Mouse (Mus musculus) kidney, postnatal 0 days (tissue): ENCODE measurements at regions not wholly inside any gene's neighbourhood (a gene's known extent, or its start where the extent isn't known, plus 50 kb on each side); places are given as distances from the start of the nearest gene placed in this dataset.
"Not testable (repeated sequence)": the region's sequence is repeated elsewhere in the genome, so short reads cannot be mapped to it uniquely, and the experiment has no call there.

Experiments used
- ATAC-seq: fragments of 200-750 bp; cut with Nextera tagmentation; replicated peaks from 2 replicates; pipeline ENCODE4 v1.8.0; 2017; ENCODE audit warnings: low read depth, moderate number of reproducible peaks, moderate TSS enrichment, moderate library complexity; ENCODE audit not compliant: low FRiP score
- DNase-seq: peaks from one replicate; pipeline ENCODE4 v3.0.0-alpha.2; 2016; ENCODE audit warnings: low spot score
- H3K27ac ChIP-seq: fragments of 300-500 bp; sonication (generic); 2 replicates; pipeline ENCODE4 v1.5.1; 2014; ENCODE audit warnings: mild to moderate bottlenecking
- H3K27me3 ChIP-seq: fragments of 300-500 bp; sonication (generic); 2 replicates; pipeline ENCODE4 v1.6.1; 2014; ENCODE audit warnings: low read length, mixed read lengths; ENCODE audit not compliant: insufficient read depth
- H3K36me3 ChIP-seq: fragments of 300-500 bp; sonication (generic); 2 replicates; pipeline ENCODE4 v1.6.1; 2014; ENCODE audit warnings: low read length, mixed read lengths; ENCODE audit not compliant: insufficient read depth
- H3K4me1 ChIP-seq: fragments of 300-500 bp; sonication (generic); replicated peaks from 2 replicates; pipeline ENCODE4 v1.6.1; 2014; ENCODE audit warnings: antibody characterized with exemption, low read length, mixed read lengths; ENCODE audit not compliant: insufficient read depth
- H3K4me2 ChIP-seq: fragments of 300-500 bp; sonication (generic); 2 replicates; pipeline ENCODE4 v1.6.1; 2014; ENCODE audit warnings: mild to moderate bottlenecking, low read length, moderate library complexity, mixed read lengths
- H3K4me3 ChIP-seq: fragments of 300-500 bp; sonication (generic); replicated peaks from 2 replicates; pipeline ENCODE4 v1.5.1; 2014; ENCODE audit warnings: low read depth, low read length
- H3K9ac ChIP-seq: fragments of 300-500 bp; sonication (generic); 2 replicates; pipeline ENCODE4 v1.6.1; 2014; ENCODE audit warnings: low read depth, low read length
- H3K9me3 ChIP-seq: fragments of 300-500 bp; sonication (generic); replicated peaks from 2 replicates; pipeline ENCODE4 v1.6.1; 2016; ENCODE audit warnings: low read length, inconsistent platforms, mixed read lengths
- CTCF ChIP-seq: IDR thresholded peaks from 2 replicates; pipeline ENCODE4 v1.5.1; 2016; ENCODE audit warnings: antibody characterized with exemption, low read depth, mild to moderate bottlenecking, moderate library complexity
- WGBS: fragments of 180-500 bp; shearing (Covaris S2); extraction: QIAGEN DNeasy Blood & Tissue Kit; methylation state at CpG from one replicate; pipeline ENCODE4 v1.1.7; 2014; 5-methylcytosine and 5-hydroxymethylcytosine counted together

- TF ChIP-seq CTCF = no peak
- Histone ChIP-seq H3K9ac (no peak overlapping the region), H3K36me3 (no peaks in the 10 kb centered on the region), H3K4me2 (no peak overlapping the region), H3K9me3 (no peaks in the 10 kb centered on the region), H3K27me3 (no peaks in the 10 kb centered on the region), H3K4me3 (no peak overlapping the region), H3K27ac (no peak overlapping the region), H3K4me1 (no peaks in the 10 kb centered on the region)
- no peak for DNase-seq
- no peak for ATAC-seq
- WGBS = 92% methylated on average over 9 of the region's 9 CpGs
These were observed 197.6 kb upstream of the Arid2 start for GRCm38 (mm10) chr15:96089676-96090075.

- no peaks in the 10 kb centered on the region for H3K4me1 ChIP-seq
- H3K27ac ChIP-seq = no peak overlapping the region
- no peak for ATAC-seq
- peak; percentile 43 for TF ChIP-seq CTCF
- H3K9ac ChIP-seq = no peak overlapping the region
- DNase-seq = peak; percentile 29
- no peaks in the 10 kb centered on the region for H3K9me3 ChIP-seq
- no peak overlapping the region for H3K4me3 ChIP-seq
- H3K36me3 ChIP-seq = no peaks in the 10 kb centered on the region
- no peaks in the 10 kb centered on the region for H3K27me3 ChIP-seq
- H3K4me2 ChIP-seq = no peak overlapping the region
- 75% methylated on average over 3 of the region's 3 CpGs for WGBS
These were observed 190.9 kb upstream of the Arid2 start for GRCm38 (mm10) chr15:96096438-96096837.

GRCm38 (mm10) chr15:96098821-96099220, 188.5 kb upstream of the Arid2 start:
- no peak for ATAC-seq
- TF ChIP-seq CTCF = no peak
- no peak overlapping the region for H3K4me2 ChIP-seq
- H3K27ac ChIP-seq = no peak overlapping the region
- no peak overlapping the region for H3K4me3 ChIP-seq
- H3K4me1 ChIP-seq = no peaks in the 10 kb centered on the region
- H3K36me3 ChIP-seq = no peaks in the 10 kb centered on the region
- WGBS = 70% methylated on average over 5 of the region's 5 CpGs
- no peak overlapping the region for H3K9ac ChIP-seq
- no peaks in the 10 kb centered on the region for H3K27me3 ChIP-seq
- no peak for DNase-seq
- no peaks in the 10 kb centered on the region for H3K9me3 ChIP-seq

GRCm38 (mm10) chr15:96099844-96100640, 187.3 kb upstream of the Arid2 start:
- not testable (repeated sequence) for H3K9me3 ChIP-seq, H3K4me2 ChIP-seq, H3K4me1 ChIP-seq, H3K4me3 ChIP-seq, H3K27me3 ChIP-seq, H3K36me3 ChIP-seq, H3K9ac ChIP-seq
- WGBS = 14% methylated on average over 11 of the region's 13 CpGs
- H3K27ac ChIP-seq = peak overlapping the region; percentile 64
- ATAC-seq (peak; percentile 56), DNase-seq (peak; percentile 41)

- H3K9me3 ChIP-seq = no peaks in the 10 kb centered on the region
- H3K4me2 ChIP-seq = no peak overlapping the region
- no peak for TF ChIP-seq CTCF
- 10% methylated on average over 6 of the region's 6 CpGs for WGBS
- peak; percentile 92 for DNase-seq
- peak; percentile 84 for ATAC-seq
- H3K4me1 ChIP-seq = no peaks in the 10 kb centered on the region; the same call in 1 of the 2 replicates
- H3K36me3 ChIP-seq = no peaks in the 10 kb centered on the region
- no peaks in the 10 kb centered on the region for H3K27me3 ChIP-seq
- no peak overlapping the region for H3K9ac ChIP-seq
- H3K27ac ChIP-seq = peak overlapping the region; percentile 51; the same call in 1 of the 2 replicates
- H3K4me3 ChIP-seq = no peak overlapping the region
These were observed 183.6 kb upstream of the Arid2 start for GRCm38 (mm10) chr15:96103737-96104136.

- no peak for DNase-seq
- H3K4me3 ChIP-seq = no peak overlapping the region
- no peak for TF ChIP-seq CTCF
- H3K27me3 ChIP-seq = no peaks in the 10 kb centered on the region
- H3K9me3 ChIP-seq = no peaks in the 10 kb centered on the region
- no peak for ATAC-seq
- H3K9ac ChIP-seq = no peak overlapping the region
- no peaks in the 10 kb centered on the region for H3K36me3 ChIP-seq
- 46% methylated on average over 4 of the region's 4 CpGs for WGBS
- H3K4me1 ChIP-seq = no peaks in the 10 kb centered on the region; the same call in 1 of the 2 replicates
- no peak overlapping the region for H3K27ac ChIP-seq
- H3K4me2 ChIP-seq = no peak overlapping the region
These were observed 179.8 kb upstream of the Arid2 start for GRCm38 (mm10) chr15:96107503-96107902.
